Mouse (Mus musculus): ENCODE data around the gene Pnpla1.

- TF ChIP-seq CTCF (IDR thresholded peaks at IDR 0.05; ENCODE audit: low read depth, low read length) (no peak), POLR2A (IDR thresholded peaks at IDR 0.05; ENCODE audit: borderline replicate concordance, low read depth, low read length) (no peak)
Observed at GRCm38 (mm10) chr17:28816875-28817811, 41.1 kb upstream of the Pnpla1 start.
